Mouse (Mus musculus): ENCODE data around the gene Dazap1.
A peak's percentile ranks its signal among the peaks of the same experiment; 100 is the strongest.

Gene Dazap1

GRCm38 (mm10) chr10:80273847-80274246 is 12.6 kb downstream of the Dazap1 start:
- DNase-seq: peak; percentile 73

GRCm38 (mm10) chr10:80276238-80276637 is 15.0 kb downstream of the Dazap1 start:
- peak; percentile 46 for DNase-seq

DNA sequence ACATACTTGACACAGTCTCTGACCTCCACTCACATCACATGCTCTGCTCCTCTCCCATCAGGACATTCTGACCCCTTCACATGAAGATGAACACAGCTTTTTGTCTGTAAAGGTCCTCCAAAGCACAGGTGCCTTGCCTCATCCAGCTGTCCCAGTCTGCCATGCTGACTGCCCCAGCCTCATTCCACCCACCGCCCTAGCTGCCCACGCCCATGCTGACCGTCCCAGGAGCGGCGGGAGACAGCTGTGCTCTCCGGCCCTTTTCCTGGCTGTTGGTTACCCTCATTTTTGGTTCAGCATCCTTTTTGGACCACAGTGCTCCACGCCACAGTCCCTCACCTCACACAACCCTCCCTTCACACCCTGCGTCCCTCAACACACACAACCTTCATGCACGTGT is 17.1 kb downstream of the Dazap1 start:
- no peak for DNase-seq

DNA sequence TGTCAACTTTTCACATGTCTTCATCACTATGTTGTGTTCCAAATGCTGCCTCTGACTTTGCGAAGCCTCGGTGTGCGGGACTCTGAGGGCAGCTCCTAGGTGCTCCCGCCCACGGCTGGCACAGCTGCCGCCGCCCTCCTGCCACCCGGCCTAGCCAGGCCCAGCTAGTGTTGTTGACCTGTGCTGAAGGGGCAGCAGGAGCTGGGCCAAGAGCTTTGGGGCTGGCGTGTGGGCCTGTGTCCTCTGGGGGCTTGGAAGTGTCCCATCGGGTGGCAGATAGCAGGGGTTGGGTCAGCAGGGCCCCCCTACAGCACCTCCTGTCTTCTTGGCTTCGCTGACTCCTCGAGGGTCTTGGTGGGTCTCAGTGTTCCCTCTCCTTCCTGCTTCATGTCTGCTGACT is 18.0 kb downstream of the Dazap1 start:
- no peak for DNase-seq

DNA sequence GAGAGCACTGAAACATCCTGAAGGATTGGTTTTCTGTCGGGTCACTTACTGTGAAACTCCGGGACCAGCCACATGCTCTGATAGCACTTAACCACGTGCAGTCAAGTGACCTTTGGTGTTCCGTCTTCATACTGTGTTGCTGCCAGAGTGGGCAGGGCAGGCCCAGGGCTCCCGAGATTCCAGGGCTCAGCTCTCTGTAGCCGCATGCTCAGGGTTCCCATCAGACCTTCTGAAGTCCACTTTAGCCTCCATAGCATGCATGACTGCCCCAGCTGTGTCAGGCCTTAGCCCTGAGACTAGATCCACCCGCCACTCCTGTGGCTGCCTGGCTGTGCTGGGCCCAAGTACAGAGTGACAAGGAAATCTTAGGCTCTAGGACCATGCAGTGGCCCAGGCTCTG is 20.0 kb downstream of the Dazap1 start:
- DNase-seq: peak; percentile 81

DNA sequence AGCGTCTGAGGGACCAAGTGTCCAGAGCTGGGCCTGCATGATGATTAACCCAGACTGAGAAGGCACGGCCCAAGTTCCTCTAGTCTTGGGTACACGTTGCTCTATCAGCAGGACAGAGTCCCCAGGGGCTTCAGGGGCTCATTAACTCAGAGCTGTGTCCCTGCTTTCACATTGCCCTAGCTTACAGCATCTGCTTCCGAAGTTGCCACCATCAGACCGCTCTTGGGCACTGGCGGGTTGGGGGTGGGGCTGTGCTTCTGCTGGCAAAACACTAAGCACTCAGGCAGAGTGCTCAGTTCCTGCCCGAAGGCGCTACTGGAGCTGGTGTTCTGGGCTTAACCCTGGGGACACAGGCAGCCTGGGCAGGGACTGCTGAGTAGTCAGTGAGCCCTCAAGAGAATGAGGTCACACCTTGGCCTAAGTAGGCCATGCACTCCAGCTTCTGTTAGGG is 20.7 kb downstream of the Dazap1 start:
- DNase-seq: peak; percentile 86

DNA sequence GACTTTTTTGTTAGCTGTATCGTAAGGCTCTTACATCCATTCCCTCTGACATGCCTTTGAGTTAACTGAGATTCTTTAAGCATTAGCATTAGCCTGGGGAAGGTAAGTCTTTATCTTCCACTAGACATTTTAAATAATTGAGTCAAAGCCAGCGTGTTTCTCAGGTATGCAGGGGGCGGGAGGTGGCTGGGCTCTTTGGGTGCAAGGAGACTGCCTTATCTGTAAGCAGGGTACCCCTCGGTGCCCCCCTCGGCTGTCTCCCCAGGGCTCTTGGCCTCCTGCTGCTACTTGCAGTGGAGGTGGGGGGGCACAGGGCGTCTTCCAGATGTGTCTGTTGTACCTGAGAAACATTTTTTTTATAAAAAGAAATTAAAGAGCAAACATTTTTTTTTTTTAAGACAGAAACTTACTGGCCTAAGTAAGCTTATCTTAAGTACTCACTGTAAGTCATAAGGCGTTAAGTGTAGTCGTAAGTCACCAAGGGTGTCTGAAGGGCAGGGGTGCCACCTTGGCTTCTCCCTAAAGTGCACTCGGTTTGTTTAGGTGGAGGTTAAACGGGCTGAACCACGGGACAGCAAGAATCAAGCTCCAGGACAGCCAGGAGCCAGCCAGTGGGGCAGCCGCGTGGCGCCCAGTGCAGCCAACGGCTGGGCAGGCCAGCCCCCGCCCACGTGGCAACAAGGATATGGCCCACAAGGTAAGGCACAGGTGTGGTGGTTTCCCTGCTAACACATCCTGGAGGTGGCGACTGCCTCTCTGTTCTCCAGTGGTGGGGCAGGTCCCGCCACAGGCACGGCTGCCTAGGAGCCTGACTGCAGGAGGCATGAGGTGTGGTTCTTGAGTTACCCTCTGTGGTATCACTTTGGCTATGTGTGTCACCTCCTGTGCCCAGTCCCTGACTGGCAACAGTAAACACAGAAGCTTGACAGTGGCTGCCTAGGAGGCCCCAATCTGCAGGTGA is 21.5 kb downstream of the Dazap1 start:
- peak; percentile 70 for DNase-seq

- DNase-seq: no peak
Measured at GRCm38 (mm10) chr10:80285222-80286070, 24.2 kb downstream of the Dazap1 start.

GRCm38 (mm10) chr10:80288097-80288496 is 26.8 kb downstream of the Dazap1 start:
- no peak for DNase-seq

GRCm38 (mm10) chr10:80288657-80289056 is 27.4 kb downstream of the Dazap1 start:
- no peak for DNase-seq

DNA sequence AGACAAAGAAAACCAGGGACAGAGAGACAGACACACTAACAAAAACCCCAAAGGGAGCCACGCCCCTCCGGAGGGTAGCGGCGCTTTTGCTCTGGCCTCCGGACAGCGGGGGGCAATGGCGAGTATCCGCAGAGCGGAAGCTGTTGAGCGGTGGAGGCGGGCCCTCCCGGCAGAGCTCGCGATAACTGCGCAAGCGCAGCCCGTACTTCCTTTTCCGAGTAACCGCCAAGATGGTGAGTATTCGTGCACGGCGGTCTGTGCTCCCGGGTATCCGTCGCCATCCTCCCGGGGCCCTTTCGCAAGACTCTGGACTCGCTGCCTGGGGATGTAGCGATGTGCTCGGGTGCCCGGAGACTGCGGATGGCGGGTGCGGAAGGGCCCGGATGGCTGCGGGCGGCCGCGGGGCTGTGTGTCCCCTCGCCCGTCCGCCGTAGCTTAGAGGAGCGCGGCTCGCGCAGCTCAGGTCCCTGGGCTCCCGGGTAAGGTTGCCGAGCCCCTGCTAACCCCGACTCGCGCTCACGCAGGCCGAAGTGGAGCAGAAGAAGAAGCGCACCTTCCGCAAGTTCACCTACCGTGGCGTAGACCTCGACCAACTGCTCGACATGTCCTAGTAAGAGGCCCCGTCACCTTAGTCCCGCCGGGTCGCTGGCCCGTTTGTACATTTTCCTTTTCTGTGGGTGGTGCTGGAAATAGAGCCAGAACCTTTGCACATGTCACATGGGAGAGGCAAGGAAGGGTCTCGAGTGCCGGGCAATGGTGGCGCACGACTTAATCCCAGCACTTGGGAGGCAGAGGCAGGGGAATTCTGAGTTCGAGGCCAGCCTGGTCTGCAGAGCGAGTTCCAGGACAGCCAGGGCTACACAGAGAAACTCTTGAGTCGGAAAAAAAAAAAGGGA is 31.2 kb downstream of the Dazap1 start, which contains the start of gene Rps15:
Gene Rps15 (plus strand): TSS at position 203 of the 896 bp plus-strand sequence.
- peak; percentile 97 for DNase-seq

DNA sequence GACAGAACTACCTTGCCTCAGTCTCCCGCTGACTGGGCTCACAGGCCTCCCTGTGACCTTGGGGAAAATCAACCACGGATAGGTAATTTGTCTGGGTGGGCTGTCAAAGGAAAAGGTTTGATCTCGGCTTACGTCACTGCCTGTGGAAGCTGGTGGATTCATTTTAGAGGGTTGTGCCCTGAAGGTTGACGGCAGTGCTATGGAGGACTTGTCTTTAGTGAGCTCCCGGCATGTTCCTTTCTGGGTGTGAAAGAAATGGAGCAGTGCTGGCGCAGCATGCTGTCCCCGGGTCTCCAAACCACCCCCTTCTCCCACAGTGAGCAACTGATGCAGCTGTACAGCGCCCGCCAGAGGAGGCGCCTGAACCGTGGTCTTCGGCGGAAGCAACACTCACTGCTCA is 32.0 kb downstream of the Dazap1 start:
- DNase-seq: no peak

DNA sequence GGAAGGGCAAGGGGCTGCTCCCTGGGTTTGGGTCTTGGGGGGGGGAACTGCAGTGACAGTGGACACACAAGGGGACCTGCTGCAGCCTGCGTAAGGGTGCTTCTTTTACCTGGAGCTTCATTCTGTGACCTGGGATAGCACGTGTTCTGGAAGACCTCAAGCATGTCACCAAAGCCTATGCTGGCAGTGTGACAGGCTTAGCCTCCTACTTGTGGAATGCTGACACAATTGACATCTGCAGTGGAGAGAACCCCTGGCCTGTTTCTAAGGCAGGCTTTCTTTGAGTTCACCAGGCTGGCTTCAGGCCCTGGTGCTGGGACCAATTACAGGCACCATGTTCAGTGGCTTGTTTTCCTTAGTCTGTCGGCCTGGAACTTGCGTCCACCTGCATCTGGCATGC is 33.0 kb downstream of the Dazap1 start:
- DNase-seq: no peak

DNA sequence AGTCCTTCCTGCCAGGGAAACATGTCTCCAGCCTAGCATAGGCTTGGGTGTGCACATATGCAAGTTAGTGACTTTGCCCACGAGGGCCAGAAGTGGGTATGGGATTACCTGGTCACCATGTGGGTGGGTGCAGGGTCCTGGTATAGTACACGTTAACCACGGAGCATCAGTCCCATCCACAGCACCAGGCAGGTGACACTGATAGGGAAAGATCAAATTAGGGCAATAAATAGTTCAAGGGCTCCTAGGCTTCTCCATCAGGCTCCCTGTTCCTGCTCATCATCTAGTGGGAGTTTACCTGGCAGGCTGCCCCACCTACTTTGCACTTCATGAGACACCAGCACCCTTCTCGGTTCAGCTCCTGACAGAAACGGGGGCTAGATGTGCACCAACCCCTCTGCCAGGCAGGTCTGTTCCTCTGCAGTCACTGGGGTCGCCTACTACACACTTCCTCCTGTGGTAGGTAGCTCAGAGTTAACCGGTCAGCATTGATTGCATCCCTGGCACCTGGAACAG is 33.6 kb downstream of the Dazap1 start:
- DNase-seq: no peak

- DNase-seq: peak; percentile 88
Measured at GRCm38 (mm10) chr10:80295618-80296425, 34.5 kb downstream of the Dazap1 start, which contains the start of gene Apc2. TSS of gene Apc2 (plus strand) at chr10:80295977.

DNA sequence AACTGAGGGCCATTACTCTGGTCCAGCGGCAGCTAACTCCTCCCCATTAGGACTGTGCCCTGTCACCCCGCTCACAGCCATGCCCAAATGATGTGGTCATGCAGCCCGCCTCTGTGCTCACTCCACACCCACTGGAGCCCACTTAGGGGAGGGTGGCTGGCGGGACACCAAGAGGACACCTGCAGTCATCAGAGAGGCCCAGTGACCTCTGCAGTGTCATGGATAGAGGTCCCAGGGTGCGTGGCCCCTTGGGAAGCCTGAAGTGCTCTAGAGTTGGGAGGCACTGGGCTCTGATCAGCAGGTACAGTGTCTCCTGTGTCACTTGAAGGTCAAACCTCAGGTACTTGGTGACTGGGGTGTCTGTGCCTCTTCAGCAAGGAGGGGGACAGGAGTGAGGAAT is 35.5 kb downstream of the Dazap1 start:
- no peak for DNase-seq

GRCm38 (mm10) chr10:80297526-80298133 is 36.3 kb downstream of the Dazap1 start:
- DNase-seq: no peak

DNA sequence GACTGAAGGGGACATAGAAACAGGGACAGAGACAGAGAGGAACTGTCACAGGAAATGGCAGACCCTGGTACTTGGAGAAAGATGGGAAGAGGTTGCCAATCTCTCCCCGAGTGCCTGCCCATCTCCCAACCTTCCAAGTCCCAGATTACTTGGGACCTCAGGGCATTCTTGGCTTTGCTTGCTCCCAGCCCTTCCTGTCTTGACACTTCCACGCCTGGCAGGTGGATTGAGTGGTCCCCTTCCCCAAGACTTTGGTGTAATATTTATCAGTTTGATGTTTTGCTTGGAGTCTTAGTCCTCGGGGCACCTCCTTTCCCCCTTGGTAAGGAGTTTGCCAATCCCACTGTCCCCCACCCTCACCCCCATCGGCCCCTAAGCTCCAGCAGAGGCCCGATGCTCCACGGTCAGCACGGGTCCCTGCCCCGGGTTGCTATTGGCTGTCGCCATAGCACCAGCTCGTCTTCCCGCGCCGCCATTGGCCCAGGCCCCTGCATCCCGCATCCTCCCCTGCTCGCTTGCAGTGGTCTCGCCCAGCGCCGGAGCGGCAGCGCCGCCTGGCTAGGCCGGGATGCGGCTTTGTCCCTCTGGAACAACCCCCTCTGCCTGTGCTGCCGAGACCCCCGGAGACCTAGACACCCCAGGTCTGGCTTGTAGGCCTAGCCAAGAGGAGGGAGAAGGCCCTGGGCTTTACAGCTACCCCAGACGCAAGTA is 37.4 kb downstream of the Dazap1 start:
- DNase-seq: no peak

GRCm38 (mm10) chr10:80299301-80299700 is 38.0 kb downstream of the Dazap1 start:
- no peak for DNase-seq

DNA sequence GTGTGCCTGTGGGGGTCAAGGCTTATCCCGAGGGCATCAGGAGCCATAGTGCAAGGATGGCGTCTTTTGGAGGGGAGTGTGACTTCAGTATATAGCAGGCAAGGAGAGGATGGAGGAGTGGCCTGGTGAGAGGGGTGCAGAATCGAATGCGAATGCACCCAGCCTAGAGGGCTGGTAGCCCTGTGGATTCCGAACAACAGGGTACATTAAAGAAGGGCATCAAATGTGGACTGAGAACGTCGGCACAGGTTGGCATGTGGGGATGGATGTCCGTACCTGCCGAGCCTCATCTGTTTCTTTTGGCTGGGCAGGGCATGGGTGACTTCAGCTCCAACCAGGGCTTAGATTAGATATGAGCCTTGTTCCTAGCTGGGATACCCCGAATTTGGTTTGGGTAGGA is 38.5 kb downstream of the Dazap1 start:
- DNase-seq: no peak

Measured in lung, postnatal 36 days (tissue).